21 mouse cellular contexts compared by ENCODE assay signal in genomic region chr19:6269798-6270475, GRCm38 (mm10). TPM values are rescaled to one million over a fixed set of nuclear protein-coding genes. Genes with fewer than 3 reads are reported as not detected.
DNase-seq lines count a peak whose midpoint lies in the region; ATAC-seq and TF ChIP-seq lines count a peak whose summit lies in the region.
"Had no signal": no experiment of that assay in that cellular context is flagged by ENCODE, and none has a peak within 500 bp of the region (broad histone marks: within the 10 kb centered on the region; RNA-seq: fewer than 3 reads in every experiment).

No protein-coding gene starts in this region.

- H3K27ac ChIP-seq in cerebellum, adult 2 months (ENCODE audit: insufficient read depth, low read length), result peak overlapping the region; percentile 10; the same call in 1 of the 2 replicates
- H3K27ac ChIP-seq in intestine, embryonic 15.5 days, result peak overlapping the region; percentile 81
- H3K27ac ChIP-seq in small intestine, adult 2 months (ENCODE audit: insufficient read depth, low read depth, low read length), result peak overlapping the region; percentile 92
- H3K27ac ChIP-seq in midbrain, embryonic 15.5 days, result no peak overlapping the region
- H3K27ac ChIP-seq: forebrain, embryonic 10.5 days; heart, embryonic 13.5 days; limb, embryonic 10.5 days; lung, embryonic 15.5 days; neural tube, embryonic 12.5 days had no signal

- no peak overlapping the region for H3K4me3 ChIP-seq in cerebellum, adult 2 months (replicated peaks; ENCODE audit: insufficient read depth, low read depth, low read length)
- H3K4me3 ChIP-seq in intestine, embryonic 15.5 days (replicated peaks), result no peak overlapping the region
- no peak overlapping the region for H3K4me3 ChIP-seq in small intestine, adult 2 months (ENCODE audit: low read depth, low read length)
- H3K4me3 ChIP-seq in midbrain, embryonic 15.5 days, result no peak overlapping the region
- H3K4me3 ChIP-seq: heart, embryonic 13.5 days; limb, embryonic 10.5 days; lung, embryonic 15.5 days; neural tube, embryonic 12.5 days had no signal

- no peak for DNase-seq in cerebellum, adult 2 months
- no peak for DNase-seq in cerebellum, adult 9-10 months
- DNase-seq in ZHBTc4 (ENCODE audit: low read depth, low spot score), result peak; percentile 92
- no peak for DNase-seq in heart, adult 8-10 months (ENCODE audit: low spot score)
- DNase-seq: cerebellum, adult 8-10 months; heart, postnatal 4 days; kidney, postnatal 14 days; right cerebral cortex, postnatal 4 days; thymus, postnatal 25 days had no signal

- H3K36me3 ChIP-seq in intestine, embryonic 15.5 days, result no peaks in the 10 kb centered on the region
- H3K36me3 ChIP-seq in small intestine, adult 2 months (ENCODE audit: control insufficient read depth, insufficient read depth, low read length), result peaks cover 9% of the 10 kb centered on the region
- H3K36me3 ChIP-seq in midbrain, embryonic 15.5 days (replicated peaks), result no peaks in the 10 kb centered on the region
- H3K36me3 ChIP-seq: forebrain, embryonic 10.5 days; heart, embryonic 13.5 days; limb, embryonic 10.5 days; lung, embryonic 15.5 days; neural tube, embryonic 12.5 days had no signal

- no peak overlapping the region for H3K4me2 ChIP-seq in intestine, embryonic 15.5 days (replicated peaks)
- no peak overlapping the region for H3K4me2 ChIP-seq in midbrain, embryonic 15.5 days
- H3K4me2 ChIP-seq: heart, embryonic 13.5 days; lung, embryonic 15.5 days; neural tube, embryonic 12.5 days had no signal

- ATAC-seq in intestine, embryonic 15.5 days, result no peak
- no peak for ATAC-seq in midbrain, embryonic 15.5 days (replicated peaks)
- no peak for ATAC-seq in monocyte, adult 5-6 weeks (replicated peaks; ENCODE audit: insufficient number of reproducible peaks, low FRiP score, low TSS enrichment, poor library complexity, severe bottlenecking)
- ATAC-seq: midbrain, embryonic 16.5 days had no signal

- TF ChIP-seq POLR2A in cerebellum, adult 2 months (IDR thresholded peaks at IDR 0.05; ENCODE audit: borderline replicate concordance, insufficient read depth, low read length), result no peak
- TF ChIP-seq POLR2A in small intestine, adult 2 months (IDR thresholded peaks at IDR 0.05; ENCODE audit: low read depth, low read length), result no peak

- 82% methylated on average over 8 of the region's 8 CpGs for WGBS in cerebellum, adult 2 months
- 72% methylated on average over 8 of the region's 8 CpGs for WGBS in intestine, embryonic 15.5 days
- WGBS in small intestine, adult 2 months, result 36% methylated on average over 8 of the region's 8 CpGs
- WGBS in midbrain, embryonic 15.5 days, result 89% methylated on average over 8 of the region's 8 CpGs

- H3K27me3 ChIP-seq in cerebellum, adult 2 months (ENCODE audit: control insufficient read depth, insufficient read depth, low read length), result no peaks in the 10 kb centered on the region
- H3K27me3 ChIP-seq in intestine, embryonic 15.5 days (replicated peaks), result no peaks in the 10 kb centered on the region
- H3K27me3 ChIP-seq in small intestine, adult 2 months (ENCODE audit: control insufficient read depth, insufficient read depth, low read length), result no peaks in the 10 kb centered on the region
- H3K27me3 ChIP-seq in midbrain, embryonic 15.5 days (replicated peaks), result no peaks in the 10 kb centered on the region
- H3K27me3 ChIP-seq: lung, embryonic 15.5 days had no signal

- H3K9me3 ChIP-seq in intestine, embryonic 15.5 days, result no peaks in the 10 kb centered on the region
- no peaks in the 10 kb centered on the region for H3K9me3 ChIP-seq in midbrain, embryonic 15.5 days
- H3K9me3 ChIP-seq: forebrain, embryonic 10.5 days; G1E; heart, embryonic 13.5 days; limb, embryonic 10.5 days; lung, embryonic 15.5 days; neural tube, embryonic 12.5 days had no signal

- H3K9ac ChIP-seq in intestine, embryonic 15.5 days, result no peak overlapping the region
- no peak overlapping the region for H3K9ac ChIP-seq in midbrain, embryonic 15.5 days
- H3K9ac ChIP-seq: heart, embryonic 13.5 days; lung, embryonic 15.5 days; neural tube, embryonic 12.5 days had no signal

- no peak for TF ChIP-seq CTCF in cerebellum, adult 2 months (IDR thresholded peaks at IDR 0.05; ENCODE audit: borderline replicate concordance, insufficient read depth, low read depth, low read length)
- TF ChIP-seq CTCF in small intestine, adult 2 months (IDR thresholded peaks at IDR 0.05; ENCODE audit: extremely low read depth, insufficient read length, insufficient replicate concordance, low read depth, low read length), result no peak

- H3K4me1 ChIP-seq in cerebellum, adult 2 months (ENCODE audit: control insufficient read depth, insufficient read depth, low read length), result peaks cover 49% of the 10 kb centered on the region
- peaks cover 25% of the 10 kb centered on the region for H3K4me1 ChIP-seq in intestine, embryonic 15.5 days (replicated peaks)
- H3K4me1 ChIP-seq in small intestine, adult 2 months (ENCODE audit: control insufficient read depth, insufficient read depth, insufficient read length, low read length), result peaks cover 31% of the 10 kb centered on the region
- H3K4me1 ChIP-seq in midbrain, embryonic 15.5 days, result no peaks in the 10 kb centered on the region; the same call in 1 of the 2 replicates
- H3K4me1 ChIP-seq: neural tube, embryonic 12.5 days had no signal

RNA-seq across cellular contexts. Expression of gene Ehd1, which starts 6.6 kb away (rescaled TPM):
- polyA plus RNA-seq in cerebellum, adult 2 months (2012; rRNA removed), result 168 and 220 TPM in 2 replicates
- 88.8 and 115 TPM in 2 replicates for polyA plus RNA-seq in intestine, embryonic 15.5 days (2015; fragmentation: Nextera tagmentation; extraction: Ambion mirVana)
- 315 and 714 TPM in 2 replicates for polyA plus RNA-seq in small intestine, adult 2 months (2012; rRNA removed)
- polyA plus RNA-seq in midbrain, embryonic 15.5 days (2015; fragmentation: Nextera tagmentation; extraction: Ambion mirVana), result 107 and 111 TPM in 2 replicates
- 40.8 to 62.5 TPM (median 59.6 TPM) in 3 replicates for total RNA-seq in monocyte, adult 5-6 weeks (2017)
- total RNA-seq in heart, adult 8-10 months (2022), result 10 to 100 TPM; 88.7 to 99.1 (median 92.3) TPM

RNA-seq across cellular contexts. Expression of gene Atg2a, which starts 28.5 kb away (rescaled TPM):
- 40.8 and 41.1 TPM in 2 replicates for polyA plus RNA-seq in cerebellum, adult 2 months (2012; rRNA removed)
- 6.9 and 8.7 TPM in 2 replicates for polyA plus RNA-seq in intestine, embryonic 15.5 days (2015; fragmentation: Nextera tagmentation; extraction: Ambion mirVana)
- 37.0 and 68.8 TPM in 2 replicates for polyA plus RNA-seq in small intestine, adult 2 months (2012; rRNA removed)
- polyA plus RNA-seq in midbrain, embryonic 15.5 days (2015; fragmentation: Nextera tagmentation; extraction: Ambion mirVana), result 16.1 and 16.4 TPM in 2 replicates
- total RNA-seq in monocyte, adult 5-6 weeks (2017), result 32.7 to 41.0 TPM (median 33.2 TPM) in 3 replicates
- total RNA-seq in heart, adult 8-10 months (2022), result 10 to 100 TPM; 22.3 to 28.0 (median 25.8) TPM

RNA-seq across cellular contexts. Expression of gene Ppp2r5b, which starts 34.3 kb away (rescaled TPM):
- polyA plus RNA-seq in cerebellum, adult 2 months (2012; rRNA removed), result 243 and 258 TPM in 2 replicates
- polyA plus RNA-seq in intestine, embryonic 15.5 days (2015; fragmentation: Nextera tagmentation; extraction: Ambion mirVana), result 21.2 and 22.3 TPM in 2 replicates
- 64.2 and 112 TPM in 2 replicates for polyA plus RNA-seq in small intestine, adult 2 months (2012; rRNA removed)
- polyA plus RNA-seq in midbrain, embryonic 15.5 days (2015; fragmentation: Nextera tagmentation; extraction: Ambion mirVana), result 141 and 149 TPM in 2 replicates
- 15.6 to 22.7 TPM (median 18.0 TPM) in 3 replicates for total RNA-seq in monocyte, adult 5-6 weeks (2017)
- total RNA-seq in heart, adult 8-10 months (2022), result 10 to 100 TPM; 32.9 to 35.9 (median 34.4) TPM

RNA-seq across cellular contexts. Expression of gene Cdc42bpg, which starts 36.3 kb away (rescaled TPM):
- 33.1 and 36.5 TPM in 2 replicates for polyA plus RNA-seq in cerebellum, adult 2 months (2012; rRNA removed)
- 1.0 and 1.4 TPM in 2 replicates for polyA plus RNA-seq in intestine, embryonic 15.5 days (2015; fragmentation: Nextera tagmentation; extraction: Ambion mirVana)
- 26.0 and 53.2 TPM in 2 replicates for polyA plus RNA-seq in small intestine, adult 2 months (2012; rRNA removed)
- polyA plus RNA-seq in midbrain, embryonic 15.5 days (2015; fragmentation: Nextera tagmentation; extraction: Ambion mirVana), result 0.40 and 0.47 TPM in 2 replicates
- total RNA-seq in monocyte, adult 5-6 weeks (2017), result 1.9 to 4.3 TPM (median 2.2 TPM) in 3 replicates
- total RNA-seq in heart, adult 8-10 months (2022), result 10 to 100 TPM; 14.7 to 17.1 (median 15.4) TPM

RNA-seq across cellular contexts. Expression of gene Gpha2, which starts 43.8 kb away (rescaled TPM):
- 0.21 TPM in 1 of 2 replicates, not detected in the other for polyA plus RNA-seq in cerebellum, adult 2 months (2012; rRNA removed)
- polyA plus RNA-seq in intestine, embryonic 15.5 days (2015; fragmentation: Nextera tagmentation; extraction: Ambion mirVana), result 0.39 and 0.41 TPM in 2 replicates
- 0.74 TPM in 1 of 2 replicates, not detected in the other for polyA plus RNA-seq in small intestine, adult 2 months (2012; rRNA removed)
- polyA plus RNA-seq in midbrain, embryonic 15.5 days (2015; fragmentation: Nextera tagmentation; extraction: Ambion mirVana), result not detected in 2 replicates
- total RNA-seq in monocyte, adult 5-6 weeks (2017), result not detected in 3 replicates
- total RNA-seq in heart, adult 8-10 months (2022), result not detected
- total RNA-seq: G1E; heart, postnatal 4 days; megakaryocyte, adult 5-6 weeks had no signal
- polyA plus RNA-seq: G1E; heart, embryonic 13.5 days; lung, embryonic 15.5 days; midbrain, embryonic 16.5 days; neural tube, embryonic 12.5 days had no signal
